In genomic region chr14:67141151-67141550, GRCm38 (mm10) we compare ENCODE assay signal across 11 mouse cellular contexts.
A peak's percentile ranks its signal among the peaks of the same experiment; 100 is the strongest.
DNase-seq lines count a peak whose midpoint lies in the region; ATAC-seq lines count a peak whose summit lies in the region.
"Had no signal": no experiment of that assay in that cellular context is flagged by ENCODE, and none has a peak within 500 bp of the region (broad histone marks: within the 10 kb centered on the region; RNA-seq: fewer than 3 reads in every experiment).

No protein-coding gene starts in this region.

- no peaks in the 10 kb centered on the region for H3K36me3 ChIP-seq in forebrain, embryonic 13.5 days (ENCODE audit: poor library complexity, severe bottlenecking)
- H3K36me3 ChIP-seq in forebrain, embryonic 10.5 days (replicated peaks): no peaks in the 10 kb centered on the region
- no peaks in the 10 kb centered on the region for H3K36me3 ChIP-seq in intestine, embryonic 14.5 days (ENCODE audit: control insufficient read depth, insufficient read depth, low read length)
- H3K36me3 ChIP-seq in intestine, embryonic 16.5 days (ENCODE audit: control insufficient read depth, insufficient read depth, low read length): no peaks in the 10 kb centered on the region
- H3K36me3 ChIP-seq in forebrain, embryonic 16.5 days (ENCODE audit: control insufficient read depth, insufficient read depth): no peaks in the 10 kb centered on the region
- no peaks in the 10 kb centered on the region for H3K36me3 ChIP-seq in liver, embryonic 12.5 days
- H3K36me3 ChIP-seq: embryonic facial prominence, embryonic 13.5 days; midbrain, embryonic 10.5 days had no signal

- WGBS in forebrain, embryonic 13.5 days: 71% methylated on average over 7 of the region's 7 CpGs
- WGBS in forebrain, embryonic 10.5 days: 87% methylated on average over 7 of the region's 7 CpGs
- WGBS in intestine, embryonic 14.5 days: 61% methylated on average over 7 of the region's 7 CpGs
- WGBS in intestine, embryonic 16.5 days: 60% methylated on average over 7 of the region's 7 CpGs
- WGBS in forebrain, embryonic 16.5 days: 54% methylated on average over 7 of the region's 7 CpGs
- WGBS in liver, embryonic 12.5 days (ENCODE audit: insufficient replicate concordance): 56% methylated on average over 7 of the region's 7 CpGs

- no peaks in the 10 kb centered on the region for H3K9me3 ChIP-seq in forebrain, embryonic 13.5 days (replicated peaks)
- no peaks in the 10 kb centered on the region for H3K9me3 ChIP-seq in forebrain, embryonic 10.5 days
- no peaks in the 10 kb centered on the region for H3K9me3 ChIP-seq in intestine, embryonic 14.5 days (ENCODE audit: control insufficient read depth, low read length)
- H3K9me3 ChIP-seq in intestine, embryonic 16.5 days (ENCODE audit: control insufficient read depth, low read length): no peaks in the 10 kb centered on the region
- no peaks in the 10 kb centered on the region for H3K9me3 ChIP-seq in forebrain, embryonic 16.5 days (ENCODE audit: control insufficient read depth, low read length)
- no peaks in the 10 kb centered on the region for H3K9me3 ChIP-seq in liver, embryonic 12.5 days (replicated peaks)
- H3K9me3 ChIP-seq: embryonic facial prominence, embryonic 13.5 days; midbrain, embryonic 10.5 days had no signal

- ATAC-seq in forebrain, embryonic 13.5 days: no peak; the same call in 1 of the 2 replicates
- ATAC-seq in intestine, embryonic 14.5 days (replicated peaks; ENCODE audit: low FRiP score, low TSS enrichment, low read depth): no peak
- ATAC-seq in intestine, embryonic 16.5 days: no peak
- peak; percentile 6; the same call in 1 of the 2 replicates for ATAC-seq in forebrain, embryonic 16.5 days
- ATAC-seq in liver, embryonic 12.5 days: no peak

- peaks cover 48% of the 10 kb centered on the region for H3K4me1 ChIP-seq in forebrain, embryonic 13.5 days
- peaks cover 28% of the 10 kb centered on the region for H3K4me1 ChIP-seq in forebrain, embryonic 10.5 days
- H3K4me1 ChIP-seq in intestine, embryonic 14.5 days (replicated peaks; ENCODE audit: control insufficient read depth, insufficient read depth, low read length): peaks cover 13% of the 10 kb centered on the region
- peaks cover 7% of the 10 kb centered on the region; the same call in 1 of the 2 replicates for H3K4me1 ChIP-seq in intestine, embryonic 16.5 days (ENCODE audit: control insufficient read depth, insufficient read depth, low read length)
- H3K4me1 ChIP-seq in forebrain, embryonic 16.5 days (replicated peaks; ENCODE audit: control insufficient read depth, insufficient read depth, low read length): peaks cover 41% of the 10 kb centered on the region
- no peaks in the 10 kb centered on the region for H3K4me1 ChIP-seq in liver, embryonic 12.5 days

- DNase-seq in forebrain, embryonic 10.5 days (ENCODE audit: extremely low spot score, low spot score): no peak
- DNase-seq in intestine, embryonic 14.5 days (ENCODE audit: low spot score): no peak
- peak; percentile 30 to 40 for DNase-seq in layer of hippocampus, postnatal 25 days (ENCODE audit: extremely low spot score in 1 of 2, low spot score in 1 of 2)
- no peak for DNase-seq in embryo, embryonic 11 days

- no peaks in the 10 kb centered on the region for H3K27me3 ChIP-seq in forebrain, embryonic 13.5 days
- H3K27me3 ChIP-seq in forebrain, embryonic 10.5 days (ENCODE audit: poor library complexity, severe bottlenecking): peaks cover 20% of the 10 kb centered on the region
- no peaks in the 10 kb centered on the region for H3K27me3 ChIP-seq in intestine, embryonic 14.5 days (replicated peaks; ENCODE audit: control insufficient read depth, insufficient read depth, low read length)
- no peaks in the 10 kb centered on the region for H3K27me3 ChIP-seq in intestine, embryonic 16.5 days (replicated peaks; ENCODE audit: control insufficient read depth, insufficient read depth, low read length)
- no peaks in the 10 kb centered on the region for H3K27me3 ChIP-seq in forebrain, embryonic 16.5 days (replicated peaks; ENCODE audit: control insufficient read depth, insufficient read depth, low read length)
- H3K27me3 ChIP-seq in liver, embryonic 12.5 days (replicated peaks): no peaks in the 10 kb centered on the region; the same call in 1 of the 2 replicates

- H3K4me2 ChIP-seq in forebrain, embryonic 13.5 days: no peak overlapping the region
- 0 out of 2 replicates have a peak overlapping the region, but pooled peaks have one; percentile 14 for H3K4me2 ChIP-seq in intestine, embryonic 14.5 days (ENCODE audit: low read length)
- no peak overlapping the region for H3K4me2 ChIP-seq in intestine, embryonic 16.5 days (ENCODE audit: low read depth, low read length)
- peak overlapping the region; percentile 11; the same call in 1 of the 2 replicates for H3K4me2 ChIP-seq in forebrain, embryonic 16.5 days (ENCODE audit: low read length)
- no peak overlapping the region for H3K4me2 ChIP-seq in liver, embryonic 12.5 days
- H3K4me2 ChIP-seq: lung, embryonic 14.5 days had no signal

- no peak overlapping the region for H3K9ac ChIP-seq in forebrain, embryonic 13.5 days
- no peak overlapping the region for H3K9ac ChIP-seq in intestine, embryonic 14.5 days (ENCODE audit: low read length)
- H3K9ac ChIP-seq in intestine, embryonic 16.5 days (ENCODE audit: low read depth, low read length): no peak overlapping the region
- no peak overlapping the region; the same call in 1 of the 2 replicates for H3K9ac ChIP-seq in forebrain, embryonic 16.5 days (replicated peaks; ENCODE audit: low read depth, low read length)
- H3K9ac ChIP-seq in liver, embryonic 12.5 days: no peak overlapping the region
- H3K9ac ChIP-seq: embryonic facial prominence, embryonic 13.5 days; lung, embryonic 14.5 days had no signal

- no peak overlapping the region for H3K4me3 ChIP-seq in forebrain, embryonic 13.5 days
- H3K4me3 ChIP-seq in forebrain, embryonic 10.5 days: no peak overlapping the region
- no peak overlapping the region for H3K4me3 ChIP-seq in intestine, embryonic 14.5 days (ENCODE audit: low read depth, low read length)
- H3K4me3 ChIP-seq in intestine, embryonic 16.5 days (ENCODE audit: low read length): no peak overlapping the region
- H3K4me3 ChIP-seq in forebrain, embryonic 16.5 days (replicated peaks; ENCODE audit: low read length): no peak overlapping the region
- no peak overlapping the region for H3K4me3 ChIP-seq in liver, embryonic 12.5 days
- H3K4me3 ChIP-seq: embryonic facial prominence, embryonic 13.5 days; midbrain, embryonic 10.5 days had no signal

- peak overlapping the region; percentile 89 for H3K27ac ChIP-seq in forebrain, embryonic 13.5 days
- H3K27ac ChIP-seq in forebrain, embryonic 10.5 days: no peak overlapping the region
- H3K27ac ChIP-seq in intestine, embryonic 14.5 days (ENCODE audit: low read depth): no peak overlapping the region
- no peak overlapping the region for H3K27ac ChIP-seq in intestine, embryonic 16.5 days (ENCODE audit: low read length)
- peak overlapping the region; percentile 87 for H3K27ac ChIP-seq in forebrain, embryonic 16.5 days (ENCODE audit: low read length)
- H3K27ac ChIP-seq in liver, embryonic 12.5 days: no peak overlapping the region
- H3K27ac ChIP-seq: embryonic facial prominence, embryonic 13.5 days; midbrain, embryonic 10.5 days had no signal

Comparison
In these comparisons a context has a peak if more than half of its experiments do, and no peak if none do; other contexts are left out.
1. H3K27ac ChIP-seq: peak in forebrain, embryonic 13.5 days (single experiment) and forebrain, embryonic 16.5 days (single experiment); none in forebrain, embryonic 10.5 days (single experiment), intestine, embryonic 14.5 days (single experiment), intestine, embryonic 16.5 days (single experiment) and liver, embryonic 12.5 days (single experiment).
2. H3K4me2 ChIP-seq: peak in intestine, embryonic 14.5 days (single experiment) and forebrain, embryonic 16.5 days (single experiment); none in forebrain, embryonic 13.5 days (single experiment), intestine, embryonic 16.5 days (single experiment) and liver, embryonic 12.5 days (single experiment).
3. DNase-seq: peak in layer of hippocampus, postnatal 25 days (2 of 2); none in forebrain, embryonic 10.5 days (single experiment), intestine, embryonic 14.5 days (single experiment) and embryo, embryonic 11 days (single experiment).